Mouse (Mus musculus): Measurements from ENCODE around the gene Apoa2. TPM values are rescaled to one million over a fixed set of nuclear protein-coding genes. Genes with fewer than 3 reads are reported as not detected.

Gene Apoa2
- polyA plus RNA-seq, 1 experiment from 2014 or later = 6,641 TPM

- Histone ChIP-seq H3K9ac (no peak within 1 kb of the TSS), H3K4me3 (replicated peaks) (0 out of 2 replicates have a peak within 1 kb of the TSS, but pooled peaks have one; percentile 18), H3K27me3 (peaks cover 61% of the 10 kb centered on the region), H3K9me3 (replicated peaks) (no peaks in the 10 kb centered on the region), H3K36me3 (replicated peaks) (no peaks in the 10 kb centered on the region), H3K27ac (replicated peaks) (no peak within 1 kb of the TSS), H3K4me2 (peak within 1 kb of the TSS; percentile 27; the same call in 1 of the 2 replicates), H3K4me1 (replicated peaks) (peaks cover 28% of the 10 kb centered on the region)
- ATAC-seq (ENCODE audit: insufficient read depth) = no peak
- WGBS (ENCODE audit: insufficient replicate concordance) = 34% methylated on average over 26 of the region's 26 CpGs
These were observed 26.1 kb downstream of the Apoa2 start, which contains the start of gene Ndufs2 for GRCm38 (mm10) chr1:171250680-171251593. Gene Ndufs2, minus strand, starts transcription at chr1:171251388.

DNA sequence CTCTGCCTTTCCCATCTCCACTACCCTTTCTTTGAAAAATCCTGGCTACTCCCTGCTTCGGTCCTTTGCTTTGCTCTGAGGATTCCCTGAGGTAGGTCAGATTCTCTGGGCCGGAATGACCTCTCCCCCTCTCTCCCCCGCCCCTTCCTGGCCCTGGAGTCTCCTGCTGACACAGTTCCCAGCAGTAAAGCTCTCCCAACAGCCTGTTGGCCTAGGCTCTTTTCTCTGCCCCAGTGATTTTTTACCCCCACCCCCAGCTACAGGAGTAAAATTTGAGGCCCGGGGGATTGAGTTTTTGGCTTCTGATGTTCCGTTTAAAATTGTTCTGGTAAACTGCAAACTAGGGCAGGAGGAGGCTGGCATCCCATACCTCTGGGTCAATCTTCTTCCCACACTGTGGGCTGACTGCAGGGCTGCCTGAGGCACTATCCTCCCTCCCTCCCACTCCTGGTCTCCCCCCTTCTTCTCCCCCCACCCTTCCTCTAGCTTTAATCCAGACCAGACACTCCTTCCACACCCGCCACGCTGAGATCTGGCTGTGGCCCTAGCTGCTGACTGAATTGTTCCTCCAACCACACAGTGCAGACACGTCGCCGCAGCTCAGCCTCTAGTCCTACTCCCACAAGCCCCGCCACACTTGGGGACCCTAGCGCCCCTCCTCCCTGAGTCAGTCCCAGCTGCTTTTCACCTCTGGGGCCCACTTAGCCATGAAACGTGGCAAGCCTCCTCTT, 26.9 kb downstream of the Apoa2 start:
- ATAC-seq (ENCODE audit: insufficient read depth) = no peak
- no peak overlapping the region for H3K27ac ChIP-seq (replicated peaks)
- H3K9me3 ChIP-seq (replicated peaks) = no peaks in the 10 kb centered on the region
- no peak overlapping the region for H3K9ac ChIP-seq
- peaks cover 21% of the 10 kb centered on the region for H3K4me1 ChIP-seq (replicated peaks)
- H3K36me3 ChIP-seq (replicated peaks) = no peaks in the 10 kb centered on the region
- WGBS (ENCODE audit: insufficient replicate concordance) = 27% methylated on average over 13 of the region's 13 CpGs
- 0 out of 2 replicates have a peak overlapping the region, but pooled peaks have one; percentile 7 for H3K4me3 ChIP-seq (replicated peaks)
- H3K27me3 ChIP-seq = peaks cover 67% of the 10 kb centered on the region
- H3K4me2 ChIP-seq = peak overlapping the region; percentile 27; the same call in 1 of the 2 replicates

DNA sequence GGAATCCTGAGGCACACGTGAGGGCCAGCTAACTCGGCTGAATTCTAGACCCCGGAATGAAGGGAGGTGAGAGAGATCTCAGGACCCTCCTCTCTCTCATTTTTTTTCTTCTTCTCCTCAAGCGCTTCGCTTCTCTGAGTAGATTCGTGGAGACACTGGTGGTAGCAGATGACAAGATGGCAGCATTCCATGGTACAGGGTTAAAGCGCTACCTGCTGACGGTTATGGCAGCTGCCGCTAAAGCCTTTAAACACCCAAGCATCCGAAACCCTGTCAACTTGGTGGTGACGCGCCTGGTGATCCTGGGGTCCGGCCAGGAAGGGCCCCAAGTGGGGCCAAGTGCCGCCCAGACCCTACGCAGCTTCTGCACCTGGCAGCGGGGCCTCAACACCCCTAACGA, 27.6 kb downstream of the Apoa2 start:
- no peak for ATAC-seq (ENCODE audit: insufficient read depth)
- Histone ChIP-seq H3K4me1 (replicated peaks) (peaks cover 18% of the 10 kb centered on the region), H3K36me3 (replicated peaks) (no peaks in the 10 kb centered on the region), H3K27ac (replicated peaks) (no peak overlapping the region), H3K4me3 (replicated peaks) (no peak overlapping the region), H3K9ac (no peak overlapping the region), H3K27me3 (peaks cover 67% of the 10 kb centered on the region), H3K4me2 (no peak overlapping the region), H3K9me3 (replicated peaks) (no peaks in the 10 kb centered on the region)
- 67% methylated on average over 17 of the region's 17 CpGs for WGBS (ENCODE audit: insufficient replicate concordance)

DNA sequence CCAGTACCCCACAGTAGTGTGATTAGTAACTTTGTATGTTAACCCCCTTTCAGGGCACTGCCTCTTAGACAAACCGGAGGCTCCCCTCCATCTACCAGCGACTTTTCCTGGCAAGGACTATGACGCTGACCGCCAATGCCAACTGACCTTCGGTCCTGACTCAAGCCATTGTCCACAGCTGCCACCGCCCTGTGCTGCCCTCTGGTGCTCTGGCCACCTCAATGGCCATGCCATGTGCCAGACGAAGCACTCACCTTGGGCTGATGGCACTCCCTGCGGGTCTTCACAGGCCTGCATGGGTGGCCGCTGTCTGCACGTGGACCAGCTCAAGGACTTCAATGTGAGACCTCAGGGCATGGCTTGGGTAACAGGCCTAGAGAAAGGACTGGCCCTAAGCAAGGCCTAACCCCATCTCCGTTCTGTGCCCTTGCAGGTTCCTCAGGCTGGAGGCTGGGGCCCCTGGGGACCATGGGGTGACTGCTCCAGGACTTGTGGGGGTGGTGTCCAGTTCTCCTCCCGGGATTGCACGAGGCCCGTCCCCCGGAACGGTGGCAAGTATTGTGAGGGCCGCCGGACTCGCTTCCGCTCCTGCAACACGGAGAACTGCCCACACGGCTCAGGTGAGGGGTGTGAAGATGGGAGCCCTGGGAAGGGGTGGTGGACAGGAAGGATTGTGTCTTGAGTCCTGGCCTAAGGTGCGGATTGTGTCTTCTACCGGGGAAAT, 31.4 kb downstream of the Apoa2 start:
- Histone ChIP-seq H3K4me1 (replicated peaks) (peaks cover 18% of the 10 kb centered on the region), H3K4me3 (replicated peaks) (no peak overlapping the region), H3K9ac (no peak overlapping the region), H3K27ac (replicated peaks) (no peak overlapping the region), H3K9me3 (replicated peaks) (no peaks in the 10 kb centered on the region), H3K36me3 (replicated peaks) (no peaks in the 10 kb centered on the region), H3K4me2 (no peak overlapping the region), H3K27me3 (peaks cover 60% of the 10 kb centered on the region)
- WGBS (ENCODE audit: insufficient replicate concordance) = 79% methylated on average over 24 of the region's 24 CpGs
- ATAC-seq (ENCODE audit: insufficient read depth) = no peak

DNA sequence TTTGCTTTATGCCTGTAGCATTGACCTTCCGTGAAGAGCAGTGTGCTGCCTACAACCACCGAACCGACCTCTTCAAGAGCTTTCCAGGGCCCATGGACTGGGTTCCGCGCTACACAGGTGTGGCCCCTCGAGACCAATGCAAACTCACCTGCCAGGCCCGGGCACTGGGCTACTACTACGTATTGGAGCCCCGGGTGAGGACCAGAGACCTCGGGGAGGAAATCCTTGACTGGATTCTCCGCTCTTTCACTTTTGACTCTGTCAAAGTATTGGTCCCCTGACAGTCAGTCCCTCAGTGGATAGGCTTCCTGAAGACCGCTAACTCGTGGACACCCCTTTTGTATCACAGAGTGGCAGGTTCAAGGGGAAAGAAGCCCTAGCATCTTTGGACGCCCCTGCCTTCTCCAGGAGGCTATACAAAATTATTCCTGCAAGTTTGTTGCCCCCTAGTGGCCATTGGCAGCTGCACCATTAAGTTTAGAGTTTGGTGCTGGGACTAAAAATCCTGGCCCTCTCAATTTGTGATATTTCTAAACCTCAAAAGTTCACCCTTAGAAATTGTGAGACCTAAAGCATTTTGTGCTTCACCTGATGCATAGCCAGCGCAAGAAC, 32.2 kb downstream of the Apoa2 start:
- 51% methylated on average over 15 of the region's 15 CpGs for WGBS (ENCODE audit: insufficient replicate concordance)
- Histone ChIP-seq H3K9ac (no peak overlapping the region), H3K4me1 (replicated peaks) (peaks cover 18% of the 10 kb centered on the region), H3K27me3 (peaks cover 59% of the 10 kb centered on the region), H3K9me3 (replicated peaks) (no peaks in the 10 kb centered on the region), H3K4me2 (peak overlapping the region; percentile 14; the same call in 1 of the 2 replicates), H3K27ac (replicated peaks) (no peak overlapping the region), H3K36me3 (replicated peaks) (no peaks in the 10 kb centered on the region), H3K4me3 (replicated peaks) (no peak overlapping the region)
- no peak for ATAC-seq (ENCODE audit: insufficient read depth)

- no peak overlapping the region for H3K9ac ChIP-seq
- H3K4me1 ChIP-seq (replicated peaks) = peaks cover 21% of the 10 kb centered on the region
- 65% methylated on average over 9 of the region's 9 CpGs for WGBS (ENCODE audit: insufficient replicate concordance)
- no peaks in the 10 kb centered on the region for H3K9me3 ChIP-seq (replicated peaks)
- H3K36me3 ChIP-seq (replicated peaks) = no peaks in the 10 kb centered on the region
- H3K4me3 ChIP-seq (replicated peaks) = no peak overlapping the region
- no peak overlapping the region for H3K27ac ChIP-seq (replicated peaks)
- no peak for ATAC-seq (ENCODE audit: insufficient read depth)
- H3K27me3 ChIP-seq = peaks cover 59% of the 10 kb centered on the region
- no peak overlapping the region for H3K4me2 ChIP-seq
These were observed 32.9 kb downstream of the Apoa2 start for GRCm38 (mm10) chr1:171257781-171258180.

DNA sequence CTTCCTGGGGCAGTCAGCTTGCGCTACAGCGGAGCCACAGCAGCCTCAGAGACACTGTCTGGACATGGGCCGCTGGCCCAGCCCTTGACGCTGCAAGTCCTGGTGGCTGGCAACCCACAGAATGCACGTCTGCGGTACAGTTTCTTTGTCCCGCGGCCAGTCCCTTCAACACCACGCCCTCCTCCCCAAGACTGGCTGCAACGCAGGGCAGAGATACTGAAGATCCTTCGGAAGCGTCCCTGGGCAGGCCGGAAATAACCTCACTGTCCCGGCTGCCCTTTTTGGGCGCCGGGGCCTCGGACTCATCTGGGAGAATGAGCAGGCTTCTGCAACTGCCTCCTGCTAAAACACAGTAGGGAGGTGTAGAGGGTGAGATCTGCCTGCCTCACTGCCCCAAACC, 34.1 kb downstream of the Apoa2 start:
- H3K27me3 ChIP-seq = peaks cover 55% of the 10 kb centered on the region
- H3K9me3 ChIP-seq (replicated peaks) = no peaks in the 10 kb centered on the region
- WGBS (ENCODE audit: insufficient replicate concordance) = 65% methylated on average over 17 of the region's 17 CpGs
- H3K9ac ChIP-seq = no peak overlapping the region
- H3K4me2 ChIP-seq = no peak overlapping the region
- H3K36me3 ChIP-seq (replicated peaks) = no peaks in the 10 kb centered on the region
- H3K27ac ChIP-seq (replicated peaks) = no peak overlapping the region
- no peak overlapping the region for H3K4me3 ChIP-seq (replicated peaks)
- ATAC-seq (ENCODE audit: insufficient read depth) = no peak
- peaks cover 21% of the 10 kb centered on the region for H3K4me1 ChIP-seq (replicated peaks)

DNA sequence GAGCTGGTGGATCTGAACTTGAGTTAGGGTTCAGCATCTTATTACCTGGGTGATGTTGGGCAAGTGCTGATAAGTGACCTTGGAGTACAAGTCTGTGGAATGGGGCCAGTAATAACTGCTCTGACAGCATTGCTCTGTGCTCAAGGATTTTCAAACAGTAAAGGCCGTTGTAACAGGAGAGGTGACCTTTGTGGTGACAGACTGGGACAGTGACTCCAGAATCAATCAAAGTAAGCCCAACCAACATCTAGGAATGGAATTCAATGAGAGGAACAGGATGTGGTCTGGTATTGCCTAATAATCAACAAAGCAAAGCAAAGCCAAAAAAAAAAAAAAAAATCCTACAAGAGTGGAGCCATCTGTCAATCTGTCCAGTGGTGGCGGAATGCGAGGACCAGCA, 35.5 kb downstream of the Apoa2 start:
- no peaks in the 10 kb centered on the region for H3K36me3 ChIP-seq (replicated peaks)
- no peaks in the 10 kb centered on the region for H3K9me3 ChIP-seq (replicated peaks)
- 29% methylated on average over 3 of the region's 3 CpGs for WGBS (ENCODE audit: insufficient replicate concordance)
- H3K27ac ChIP-seq (replicated peaks) = no peak overlapping the region
- no peak overlapping the region for H3K4me2 ChIP-seq
- ATAC-seq (ENCODE audit: insufficient read depth) = no peak
- peaks cover 51% of the 10 kb centered on the region for H3K27me3 ChIP-seq
- no peak overlapping the region for H3K4me3 ChIP-seq (replicated peaks)
- H3K9ac ChIP-seq = no peak overlapping the region
- peaks cover 21% of the 10 kb centered on the region for H3K4me1 ChIP-seq (replicated peaks)

DNA sequence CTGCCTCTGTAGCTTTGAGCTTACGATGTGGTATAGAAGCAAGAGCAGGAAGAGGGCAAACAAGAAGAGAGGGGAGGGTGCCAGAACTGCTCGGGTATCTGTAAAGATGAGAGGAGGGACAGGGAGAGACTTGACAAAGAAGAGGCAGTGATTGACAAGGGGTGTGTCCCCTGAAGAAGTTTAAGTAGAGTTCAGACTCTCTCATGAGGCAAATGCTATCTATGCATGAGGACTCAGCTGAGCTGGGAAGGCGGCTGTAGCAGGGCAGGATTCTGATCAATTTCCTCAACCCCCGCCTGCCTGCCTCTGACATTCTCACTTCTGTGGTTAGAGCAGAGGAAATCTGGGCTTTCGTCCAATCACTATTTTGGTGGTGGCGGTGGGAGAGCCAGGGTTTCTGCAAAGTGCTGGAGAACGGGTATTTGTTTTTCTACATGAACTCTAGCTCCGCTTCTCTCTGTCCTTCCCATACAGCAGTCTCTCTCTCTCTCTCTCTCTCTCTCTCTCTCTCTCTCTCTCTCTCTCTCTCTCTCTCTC, 37.8 kb downstream of the Apoa2 start:
- ATAC-seq (ENCODE audit: insufficient read depth) = peak; percentile 13; the same call in 1 of the 2 replicates
- 2% methylated on average over 8 of the region's 8 CpGs for WGBS (ENCODE audit: insufficient replicate concordance)
- Histone ChIP-seq H3K27ac (replicated peaks) (peak overlapping the region; percentile 57; the same call in 1 of the 2 replicates), H3K4me2 (peak overlapping the region; percentile 37), H3K36me3 (replicated peaks) (no peaks in the 10 kb centered on the region), H3K27me3 (peaks cover 44% of the 10 kb centered on the region), H3K4me3 (replicated peaks) (no peak overlapping the region), H3K9me3 (replicated peaks) (no peaks in the 10 kb centered on the region), H3K9ac (no peak overlapping the region), H3K4me1 (replicated peaks) (peaks cover 26% of the 10 kb centered on the region)

- no peaks in the 10 kb centered on the region for H3K36me3 ChIP-seq (replicated peaks)
- no peak overlapping the region for H3K27ac ChIP-seq (replicated peaks)
- H3K9me3 ChIP-seq (replicated peaks) = no peaks in the 10 kb centered on the region
- H3K9ac ChIP-seq = no peak overlapping the region
- no peak overlapping the region for H3K4me2 ChIP-seq
- ATAC-seq (ENCODE audit: insufficient read depth) = peak; percentile 33; the same call in 1 of the 2 replicates
- H3K27me3 ChIP-seq = peaks cover 44% of the 10 kb centered on the region
- 0% methylated on average over 2 of the region's 2 CpGs for WGBS (ENCODE audit: insufficient replicate concordance)
- no peak overlapping the region for H3K4me3 ChIP-seq (replicated peaks)
- H3K4me1 ChIP-seq (replicated peaks) = peaks cover 26% of the 10 kb centered on the region
These were observed 38.3 kb downstream of the Apoa2 start for GRCm38 (mm10) chr1:171263185-171263611.
